Mouse (Mus musculus): ENCODE results near the gene Prg3.

- TF ChIP-seq CTCF (conservative IDR thresholded peaks at IDR 0.05 in 1 of 2, IDR thresholded peaks at IDR 0.05 in 1 of 2; ENCODE audit: low read depth in 2 of 2, low read length in 2 of 2) (no peak), MAFK (IDR thresholded peaks at IDR 0.05; ENCODE audit: insufficient replicate concordance, low read length) (no peak), UBTF (IDR thresholded peaks at IDR 0.05; ENCODE audit: low read depth, low read length) (peak; percentile 76; the same call in 1 of the 2 replicates), CHD2 (IDR thresholded peaks at IDR 0.05; ENCODE audit: low read length) (peak; percentile 71; the same call in 1 of the 2 replicates), KAT2A (IDR thresholded peaks at IDR 0.05; ENCODE audit: insufficient replicate concordance, low read length) (peak; percentile 93), MEF2A (IDR thresholded peaks at IDR 0.05; ENCODE audit: borderline replicate concordance, low read depth, low read length) (peak; percentile 66; the same call in 1 of the 2 replicates)
Measured at GRCm38 (mm10) chr2:85037047-85038026, 49.3 kb downstream of the Prg3 start, which contains the start of the genes Ssrp1 and P2rx3.

All from CH12.LX (cell line).